Mouse (Mus musculus) heart, embryonic 13.5 days (tissue): ENCODE results near the gene Dnaic2. TPM values are rescaled to one million over a fixed set of nuclear protein-coding genes. Genes with fewer than 3 reads are reported as not detected.

ENCODE experiments used
- ATAC-seq: fragments of 200-750 bp; cut with Nextera tagmentation; 2 replicates; pipeline ENCODE4 v1.8.0; 2017; ENCODE audit warnings: moderate TSS enrichment; ENCODE audit not compliant: insufficient number of reproducible peaks, low FRiP score, low TSS enrichment; ENCODE audit errors: extremely low read depth
- H3K27ac ChIP-seq: fragments of 300-500 bp; sonication (generic); replicated peaks from 2 replicates; pipeline ENCODE4 v1.5.1; 2015; ENCODE audit warnings: moderate library complexity, mild to moderate bottlenecking, inconsistent platforms
- H3K27me3 ChIP-seq: fragments of 300-500 bp; sonication (generic); replicated peaks from 2 replicates; pipeline ENCODE4 v1.6.1; 2015; ENCODE audit warnings: mild to moderate bottlenecking, inconsistent platforms
- H3K36me3 ChIP-seq: fragments of 300-500 bp; sonication (generic); 2 replicates; pipeline ENCODE4 v1.6.1; 2015; ENCODE audit warnings: mild to moderate bottlenecking, inconsistent platforms
- H3K4me1 ChIP-seq: fragments of 300-500 bp; sonication (generic); 2 replicates; pipeline ENCODE4 v1.6.1; 2015; ENCODE audit warnings: inconsistent platforms
- H3K4me2 ChIP-seq: fragments of 300-500 bp; sonication (generic); 2 replicates; pipeline ENCODE4 v1.6.1; 2015; ENCODE audit warnings: inconsistent platforms, mild to moderate bottlenecking, moderate library complexity
- H3K4me3 ChIP-seq: fragments of 300-500 bp; sonication (generic); 2 replicates; pipeline ENCODE4 v1.5.1; 2015; ENCODE audit warnings: moderate library complexity, mild to moderate bottlenecking, inconsistent platforms
- H3K9ac ChIP-seq: fragments of 300-500 bp; sonication (generic); 2 replicates; pipeline ENCODE4 v1.6.1; 2015; ENCODE audit warnings: inconsistent platforms, mild to moderate bottlenecking, moderate library complexity
- H3K9me3 ChIP-seq: fragments of 300-500 bp; sonication (generic); 2 replicates; pipeline ENCODE4 v1.6.1; 2016; ENCODE audit warnings: inconsistent platforms
- WGBS: fragments of 180-500 bp; shearing (Covaris S2); methylation state at CpG from one replicate; pipeline ENCODE4 v1.1.7; 2015; ENCODE audit warnings: mixed read lengths; 5-methylcytosine and 5-hydroxymethylcytosine counted together
- polyA plus RNA-seq: library from polyadenylated mRNA; unstranded; fragments of >200 nt; fragmentation: Nextera tagmentation; extraction: Ambion mirVana; gene quantifications from 2 replicates; pipeline ENCODE4 v1.2.1, GENCODE M21; 2015

Dnaic2 gene
- polyA plus RNA-seq, 1 experiment from 2014 or later, result 0.13 TPM

GRCm38 (mm10) chr11:114686221-114686959 lies 40.8 kb upstream of the Dnaic2 start:
- no peaks in the 10 kb centered on the region for H3K27me3 ChIP-seq
- H3K9me3 ChIP-seq, result no peaks in the 10 kb centered on the region
- no peaks in the 10 kb centered on the region for H3K36me3 ChIP-seq
- no peak overlapping the region for H3K9ac ChIP-seq
- no peak overlapping the region for H3K27ac ChIP-seq
- H3K4me1 ChIP-seq, result peaks cover 21% of the 10 kb centered on the region
- 86% methylated on average over 16 of the region's 16 CpGs for WGBS
- no peak for ATAC-seq
- H3K4me3 ChIP-seq, result no peak overlapping the region
- no peak overlapping the region for H3K4me2 ChIP-seq

GRCm38 (mm10) chr11:114687574-114688188 lies 39.5 kb upstream of the Dnaic2 start:
- Histone ChIP-seq H3K4me1 (peaks cover 25% of the 10 kb centered on the region), H3K4me3 (no peak overlapping the region), H3K27me3 (no peaks in the 10 kb centered on the region), H3K9ac (no peak overlapping the region), H3K9me3 (no peaks in the 10 kb centered on the region), H3K4me2 (no peak overlapping the region), H3K27ac (no peak overlapping the region), H3K36me3 (no peaks in the 10 kb centered on the region)
- WGBS, result 53% methylated on average over 10 of the region's 10 CpGs
- no peak for ATAC-seq

DNA sequence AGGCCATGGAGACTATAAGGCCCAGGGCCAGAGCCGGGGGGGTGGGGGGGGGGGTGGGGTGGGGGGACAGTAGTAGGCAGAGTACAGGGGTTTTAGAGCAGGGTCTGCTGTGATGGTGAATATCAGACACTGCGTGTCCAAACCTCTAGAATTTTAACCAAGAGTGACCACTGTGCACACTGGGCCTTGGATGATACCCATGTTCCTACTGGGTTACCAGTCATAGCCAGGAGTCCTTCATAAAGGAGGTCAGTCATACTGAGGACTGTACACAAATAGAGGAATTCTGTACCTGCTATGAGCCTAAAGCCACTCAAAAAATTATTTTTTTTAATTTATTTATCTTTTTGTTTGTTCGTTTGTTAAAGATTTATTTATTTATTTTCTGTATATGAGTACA lies 38.5 kb upstream of the Dnaic2 start:
- H3K4me3 ChIP-seq, result no peak overlapping the region

GRCm38 (mm10) chr11:114690192-114690591 lies 37.0 kb upstream of the Dnaic2 start:
- no peak for ATAC-seq

More for the DNA sequence above, 38.5 kb upstream of the Dnaic2 start:
- Histone ChIP-seq H3K27me3 (no peaks in the 10 kb centered on the region), H3K9ac (no peak overlapping the region), H3K36me3 (no peaks in the 10 kb centered on the region), H3K4me1 (peaks cover 25% of the 10 kb centered on the region), H3K9me3 (no peaks in the 10 kb centered on the region), H3K27ac (no peak overlapping the region), H3K4me2 (no peak overlapping the region)
- ATAC-seq, result no peak
- 78% methylated on average over 3 of the region's 3 CpGs for WGBS

DNA sequence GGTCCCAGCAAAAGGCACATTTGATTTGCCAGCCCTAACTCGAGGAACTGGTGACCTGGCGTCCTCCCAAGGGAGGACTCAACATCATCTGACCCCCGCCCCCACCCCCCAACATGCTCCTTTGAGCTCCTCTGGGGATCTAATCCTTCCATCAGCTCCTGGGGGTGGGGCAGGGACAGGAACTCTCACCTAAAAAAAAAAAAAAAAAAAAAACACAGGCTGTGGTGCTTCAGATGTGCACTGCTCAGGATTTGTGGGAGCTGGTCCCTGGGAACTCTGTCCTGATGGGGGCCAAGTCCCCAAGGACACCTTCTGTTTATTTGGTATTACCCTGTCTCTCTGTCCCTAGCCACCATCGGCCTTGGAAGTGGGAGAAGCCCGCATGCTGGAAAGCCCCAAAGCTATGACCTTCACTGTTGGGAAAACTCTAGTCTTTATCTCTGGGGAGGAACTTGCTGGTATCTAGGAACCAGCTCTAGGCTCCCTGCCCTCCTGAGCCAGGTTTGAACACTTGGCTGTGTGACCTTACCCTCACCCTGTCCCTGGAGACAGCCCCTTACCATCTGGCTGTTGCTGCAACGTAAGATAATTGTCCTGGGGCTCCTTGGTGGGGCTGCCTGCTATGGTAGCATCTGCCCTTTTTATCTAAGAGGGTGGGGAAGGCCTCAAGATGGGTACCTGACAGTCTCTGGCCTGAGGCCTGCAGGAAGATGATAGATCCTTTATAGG lies 35.6 kb upstream of the Dnaic2 start:
- Histone ChIP-seq H3K4me3 (no peak overlapping the region), H3K36me3 (peaks cover 2% of the 10 kb centered on the region), H3K4me2 (no peak overlapping the region), H3K9ac (no peak overlapping the region), H3K9me3 (no peaks in the 10 kb centered on the region), H3K27ac (no peak overlapping the region), H3K4me1 (peaks cover 4% of the 10 kb centered on the region; the same call in 1 of the 2 replicates), H3K27me3 (no peaks in the 10 kb centered on the region)
- WGBS, result 45% methylated on average over 6 of the region's 6 CpGs
- ATAC-seq, result no peak

More at GRCm38 (mm10) chr11:114690192-114690591, 37.0 kb upstream of the Dnaic2 start:
- Histone ChIP-seq H3K36me3 (no peaks in the 10 kb centered on the region), H3K27me3 (no peaks in the 10 kb centered on the region), H3K9ac (no peak overlapping the region), H3K4me3 (no peak overlapping the region), H3K9me3 (no peaks in the 10 kb centered on the region), H3K4me1 (peaks cover 12% of the 10 kb centered on the region), H3K27ac (no peak overlapping the region), H3K4me2 (no peak overlapping the region)
- 85% methylated on average over 15 of the region's 15 CpGs for WGBS

- 56% methylated on average over 7 of the region's 7 CpGs for WGBS
- Histone ChIP-seq H3K4me2 (no peak overlapping the region), H3K4me1 (peaks cover 4% of the 10 kb centered on the region; the same call in 1 of the 2 replicates), H3K4me3 (no peak overlapping the region), H3K27me3 (no peaks in the 10 kb centered on the region), H3K9ac (no peak overlapping the region), H3K9me3 (0 out of 2 replicates have a peak, but pooled peaks cover 2% of the 10 kb centered on the region), H3K27ac (no peak overlapping the region), H3K36me3 (peaks cover 9% of the 10 kb centered on the region)
- ATAC-seq, result no peak
Measured at GRCm38 (mm10) chr11:114692601-114693000, 34.6 kb upstream of the Dnaic2 start.

DNA sequence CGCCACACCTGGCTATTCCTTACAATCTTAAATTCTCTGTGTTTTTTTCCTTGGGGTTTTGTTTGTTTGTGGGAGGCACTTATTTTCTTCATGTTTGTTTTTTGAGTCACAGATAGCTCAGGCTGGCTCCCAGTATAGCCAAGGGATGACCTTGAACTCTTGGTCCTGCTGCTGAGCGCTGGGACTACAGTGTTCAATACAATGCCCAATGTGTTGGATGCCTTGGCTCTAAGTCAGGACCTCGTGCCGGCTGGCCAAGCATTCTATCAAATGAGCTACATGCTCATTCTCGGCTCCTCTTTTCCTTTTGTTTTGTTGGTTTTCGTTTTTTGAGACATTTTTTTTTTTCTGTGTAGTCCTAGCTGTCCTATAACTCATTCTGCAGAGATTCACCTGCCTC lies 33.8 kb upstream of the Dnaic2 start:
- Histone ChIP-seq H3K9ac (no peak overlapping the region), H3K27me3 (no peaks in the 10 kb centered on the region), H3K27ac (no peak overlapping the region), H3K4me2 (no peak overlapping the region), H3K4me1 (peaks cover 4% of the 10 kb centered on the region; the same call in 1 of the 2 replicates), H3K36me3 (peaks cover 9% of the 10 kb centered on the region), H3K9me3 (0 out of 2 replicates have a peak, but pooled peaks cover 2% of the 10 kb centered on the region), H3K4me3 (no peak overlapping the region)
- WGBS, result 78% methylated on average over 6 of the region's 6 CpGs
- no peak for ATAC-seq

DNA sequence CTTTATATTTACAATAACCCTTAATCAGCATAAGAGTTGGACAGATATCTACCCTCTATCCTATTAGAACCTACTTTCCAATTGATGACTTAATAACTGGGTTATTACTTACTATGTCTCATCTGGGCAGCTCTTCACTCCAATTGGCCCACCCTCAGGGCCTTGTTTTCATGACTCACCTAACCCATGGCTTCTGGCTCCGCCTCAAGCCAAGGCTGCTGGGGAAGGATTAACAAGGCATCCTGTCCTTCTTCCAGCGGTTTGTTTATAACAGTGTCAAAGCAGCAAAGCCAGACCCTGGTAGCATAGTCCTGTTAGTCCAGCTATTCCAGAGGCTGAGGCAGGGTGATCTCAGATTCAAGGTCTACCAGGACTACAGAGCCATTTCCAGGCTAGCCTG lies 32.8 kb upstream of the Dnaic2 start:
- Histone ChIP-seq H3K9ac (no peak overlapping the region), H3K36me3 (peaks cover 9% of the 10 kb centered on the region), H3K27me3 (no peaks in the 10 kb centered on the region), H3K27ac (no peak overlapping the region), H3K4me3 (no peak overlapping the region), H3K4me2 (no peak overlapping the region), H3K4me1 (peaks cover 4% of the 10 kb centered on the region; the same call in 1 of the 2 replicates), H3K9me3 (0 out of 2 replicates have a peak, but pooled peaks cover 2% of the 10 kb centered on the region)
- ATAC-seq, result no peak
- 77% methylated on average over 2 of the region's 2 CpGs for WGBS

DNA sequence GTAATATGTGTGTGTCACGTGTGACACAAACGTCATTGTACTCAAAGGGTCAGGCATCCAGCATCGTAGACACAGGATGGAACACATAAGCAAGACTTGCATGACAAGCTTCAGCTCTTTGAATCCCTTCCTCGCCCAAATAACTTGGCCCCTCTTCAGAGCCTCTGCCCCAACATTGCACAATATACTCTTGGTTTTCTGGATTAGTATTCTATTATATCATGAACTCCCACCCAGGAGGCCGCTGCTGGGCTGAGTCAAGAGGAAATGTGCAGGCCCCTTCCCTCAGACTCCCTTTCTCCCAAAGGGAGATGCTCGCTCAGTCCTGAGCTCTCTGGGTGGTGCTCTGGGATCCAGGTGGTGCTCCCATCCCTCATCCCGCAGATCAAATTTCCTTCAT lies 28.7 kb upstream of the Dnaic2 start:
- Histone ChIP-seq H3K36me3 (peaks cover 9% of the 10 kb centered on the region), H3K4me3 (no peak overlapping the region), H3K27ac (no peak overlapping the region), H3K4me2 (no peak overlapping the region), H3K9me3 (0 out of 2 replicates have a peak, but pooled peaks cover 2% of the 10 kb centered on the region), H3K27me3 (no peaks in the 10 kb centered on the region), H3K9ac (no peak overlapping the region), H3K4me1 (peaks cover 2% of the 10 kb centered on the region; the same call in 1 of the 2 replicates)
- ATAC-seq, result no peak
- 89% methylated on average over 7 of the region's 7 CpGs for WGBS

DNA sequence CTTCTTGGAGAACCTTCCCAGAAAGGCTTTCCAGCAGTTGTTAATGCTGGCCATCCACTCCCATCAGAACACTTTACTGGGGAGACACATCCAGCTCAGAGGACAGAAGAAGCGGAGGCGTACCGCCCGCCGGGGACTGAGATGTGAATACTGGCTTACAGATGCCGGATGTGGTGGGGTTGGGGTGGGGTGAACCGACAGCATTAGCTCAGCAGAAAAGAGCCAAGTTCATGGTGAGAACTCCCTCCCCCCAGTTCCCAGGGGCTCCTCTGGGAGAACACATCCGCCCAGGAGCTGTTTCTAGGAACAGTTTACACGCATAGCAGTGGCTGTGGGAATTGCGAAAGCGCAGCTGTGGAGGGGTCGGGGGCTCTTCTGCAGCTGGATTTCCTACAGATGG lies 27.7 kb upstream of the Dnaic2 start:
- no peak for ATAC-seq
- 0 out of 2 replicates have a peak, but pooled peaks cover 2% of the 10 kb centered on the region for H3K9me3 ChIP-seq
- WGBS, result 68% methylated on average over 12 of the region's 12 CpGs

GRCm38 (mm10) chr11:114702311-114702995 lies 24.8 kb upstream of the Dnaic2 start:
- WGBS, result 83% methylated on average over 15 of the region's 15 CpGs
- no peaks in the 10 kb centered on the region for H3K9me3 ChIP-seq
- H3K4me3 ChIP-seq, result no peak overlapping the region
- ATAC-seq, result no peak
- no peaks in the 10 kb centered on the region for H3K27me3 ChIP-seq
- no peak overlapping the region for H3K4me2 ChIP-seq
- no peak overlapping the region for H3K9ac ChIP-seq
- no peaks in the 10 kb centered on the region for H3K36me3 ChIP-seq
- H3K27ac ChIP-seq, result no peak overlapping the region
- peaks cover 14% of the 10 kb centered on the region for H3K4me1 ChIP-seq

More for the DNA sequence above, 27.7 kb upstream of the Dnaic2 start:
- Histone ChIP-seq H3K4me1 (peaks cover 12% of the 10 kb centered on the region), H3K36me3 (peaks cover 9% of the 10 kb centered on the region), H3K9ac (no peak overlapping the region), H3K4me3 (no peak overlapping the region), H3K27ac (no peak overlapping the region), H3K27me3 (no peaks in the 10 kb centered on the region), H3K4me2 (no peak overlapping the region)
